Mouse (Mus musculus) gastrocnemius, postnatal 14 days (tissue): Measurements from ENCODE around the gene Tfb1m. TPM values are rescaled to one million over a fixed set of nuclear protein-coding genes. Genes with fewer than 3 reads are reported as not detected.

Experiments used
- DNase-seq: peaks from one replicate; pipeline ENCODE4 v3.0.0; 2021; ENCODE audit warnings: mixed read lengths
- intact Hi-C: fragments of 180-260 bp; cut with DNase I; formaldehyde crosslinking; loops from one replicate; pipeline ENCODE4 v1.15.1; 2025; ENCODE audit warnings: low total_unique reads
- total RNA-seq, 2 experiments: library from RNA; stranded (reverse); gene quantifications; 2 replicates each; pipeline ENCODE4 v1.2.3; 2021

Gene Tfb1m
- total RNA-seq, 2 experiments from 2014 or later: 7.6 to 7.8 TPM

GRCm38 (mm10) chr17:3520344-3520743 is 37.2 kb downstream of the Tfb1m start:
- intact Hi-C loops: no loop called here

GRCm38 (mm10) chr17:3516406-3516805 is 41.2 kb downstream of the Tfb1m start:
- intact Hi-C loops: no loop called here
- no peak for DNase-seq

More at GRCm38 (mm10) chr17:3520344-3520743, 37.2 kb downstream of the Tfb1m start:
- DNase-seq: no peak

GRCm38 (mm10) chr17:3515851-3516250 is 41.7 kb downstream of the Tfb1m start:
- no peak for DNase-seq
- intact Hi-C loops: no loop called here

- intact Hi-C loops: loop anchor here (5.0 kb wide), 1 partner anchor 242 kb away; no protein-coding TSS in a partner anchor
- DNase-seq: no peak
Observed at GRCm38 (mm10) chr17:3514316-3514715, 43.3 kb downstream of the Tfb1m start.

GRCm38 (mm10) chr17:3509841-3510240 is 47.7 kb downstream of the Tfb1m start:
- DNase-seq: peak; percentile 62
- intact Hi-C loops: loop anchor here (2.0 to 5.0 kb wide), 2 partner anchors 57 to 238 kb away; no protein-coding TSS in a partner anchor

- no peak for DNase-seq
- intact Hi-C loops: no loop called here
Observed at GRCm38 (mm10) chr17:3506508-3506907, 51.1 kb downstream of the Tfb1m start.

GRCm38 (mm10) chr17:3505711-3506110 is 51.9 kb downstream of the Tfb1m start:
- intact Hi-C loops: no loop called here
- DNase-seq: no peak

GRCm38 (mm10) chr17:3500936-3501335 is 56.6 kb downstream of the Tfb1m start:
- intact Hi-C loops: no loop called here
- no peak for DNase-seq

- DNase-seq: no peak
- intact Hi-C loops: no loop called here
Observed at GRCm38 (mm10) chr17:3500076-3500475, 57.5 kb downstream of the Tfb1m start.

- intact Hi-C loops: no loop called here
- DNase-seq: no peak
Observed at GRCm38 (mm10) chr17:3499468-3499867, 58.1 kb downstream of the Tfb1m start.

- intact Hi-C loops: no loop called here
- no peak for DNase-seq
Observed at GRCm38 (mm10) chr17:3498580-3498979, 59.0 kb downstream of the Tfb1m start.

GRCm38 (mm10) chr17:3498086-3498485 is 59.5 kb downstream of the Tfb1m start:
- intact Hi-C loops: no loop called here
- peak; percentile 25 for DNase-seq

GRCm38 (mm10) chr17:3496080-3496479 is 61.5 kb downstream of the Tfb1m start:
- intact Hi-C loops: no loop called here
- no peak for DNase-seq

GRCm38 (mm10) chr17:3495576-3495975 is 62.0 kb downstream of the Tfb1m start:
- intact Hi-C loops: no loop called here
- no peak for DNase-seq

- no peak for DNase-seq
- intact Hi-C loops: no loop called here
Observed at GRCm38 (mm10) chr17:3491667-3492066, 65.9 kb downstream of the Tfb1m start.

- intact Hi-C loops: no loop called here
- no peak for DNase-seq
Observed at GRCm38 (mm10) chr17:3491065-3491464, 66.5 kb downstream of the Tfb1m start.

GRCm38 (mm10) chr17:3490216-3490895 is 67.2 kb downstream of the Tfb1m start:
- DNase-seq: no peak
- intact Hi-C loops: no loop called here

GRCm38 (mm10) chr17:3487721-3488601 is 69.6 kb downstream of the Tfb1m start:
- no peak for DNase-seq
- intact Hi-C loops: no loop called here

- intact Hi-C loops: no loop called here
- no peak for DNase-seq
Observed at GRCm38 (mm10) chr17:3487211-3487610, 70.4 kb downstream of the Tfb1m start.

- DNase-seq: no peak
- intact Hi-C loops: no loop called here
Observed at GRCm38 (mm10) chr17:3485851-3486250, 71.7 kb downstream of the Tfb1m start.

GRCm38 (mm10) chr17:3483091-3483490 is 74.5 kb downstream of the Tfb1m start:
- no peak for DNase-seq
- intact Hi-C loops: no loop called here
